Mouse (Mus musculus) cerebellum, postnatal 25 days (tissue): ENCODE data around the gene Slc2a3.
"Not testable (repeated sequence)": the region's sequence is repeated elsewhere in the genome, so short reads cannot be mapped to it uniquely, and the experiment has no call there.

Experiments
- DNase-seq, 2 experiments: peaks; one replicate each; pipeline ENCODE4 v3.0.0; 2021; ENCODE audit warnings: mixed read lengths in 2 of 2

The Slc2a3 gene

DNA sequence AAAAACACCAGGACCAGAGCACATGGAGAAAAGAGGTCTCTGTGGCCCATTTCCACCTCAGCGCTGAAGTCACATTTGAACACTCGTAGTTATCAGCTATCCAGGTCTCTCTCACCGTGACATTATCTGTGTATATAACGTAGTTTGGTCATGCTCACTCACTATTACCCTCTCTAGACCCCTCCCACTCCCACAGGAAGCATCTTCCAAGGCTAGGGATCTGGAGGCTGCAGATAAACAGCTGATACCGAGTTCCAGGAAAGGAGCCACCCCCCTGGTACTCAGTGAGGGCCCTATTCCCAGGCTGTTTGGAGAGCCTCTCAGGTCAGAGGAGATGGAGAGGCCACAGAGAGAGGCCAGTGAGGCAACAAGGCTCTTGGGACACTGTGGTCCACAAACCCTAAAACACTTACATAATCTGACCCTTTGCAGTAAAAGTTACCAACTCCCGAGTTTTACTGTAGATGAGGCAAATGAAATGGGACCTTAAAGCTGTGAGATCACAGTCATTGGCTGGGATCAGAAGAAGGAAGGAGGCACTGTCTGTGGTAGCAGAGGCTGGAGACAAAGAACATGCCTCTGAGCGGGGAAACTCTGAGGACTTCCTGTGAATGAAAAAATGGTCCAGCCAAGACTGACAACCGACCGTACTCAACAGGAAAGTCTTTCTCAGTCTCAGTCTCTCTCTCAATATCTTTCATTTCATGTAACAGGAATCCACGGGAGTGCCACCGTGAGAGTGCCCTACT lies 38.3 kb downstream of the Slc2a3 start:
- DNase-seq: no peak

GRCm38 (mm10) chr6:122762480-122762879 lies 39.0 kb downstream of the Slc2a3 start:
- no peak for DNase-seq

DNA sequence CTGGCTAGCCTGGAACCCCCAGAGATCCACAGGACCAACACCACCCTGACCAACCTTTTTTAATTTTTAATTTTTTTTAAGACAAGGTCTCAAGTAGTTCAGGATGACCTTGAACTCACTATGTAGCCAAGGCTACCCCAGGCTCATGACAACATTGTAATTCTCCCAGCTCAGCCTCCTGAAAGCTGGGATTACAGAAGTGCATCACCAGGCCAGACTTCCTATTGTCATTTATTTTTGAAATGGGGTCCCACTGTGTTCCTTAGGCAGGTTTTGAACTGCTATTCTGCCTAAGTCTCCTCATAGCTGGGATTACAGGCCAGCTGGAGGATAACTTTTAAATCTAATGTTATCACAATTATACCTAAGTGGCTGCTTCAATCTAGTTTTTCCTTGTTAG lies 39.5 kb downstream of the Slc2a3 start:
- no peak for DNase-seq

GRCm38 (mm10) chr6:122761011-122761599 lies 40.3 kb downstream of the Slc2a3 start:
- peak; percentile 88 to 91 for DNase-seq

GRCm38 (mm10) chr6:122758732-122759131 lies 42.7 kb downstream of the Slc2a3 start:
- DNase-seq: no peak

- no peak for DNase-seq
Observed at GRCm38 (mm10) chr6:122755913-122756312, 45.5 kb downstream of the Slc2a3 start.

DNA sequence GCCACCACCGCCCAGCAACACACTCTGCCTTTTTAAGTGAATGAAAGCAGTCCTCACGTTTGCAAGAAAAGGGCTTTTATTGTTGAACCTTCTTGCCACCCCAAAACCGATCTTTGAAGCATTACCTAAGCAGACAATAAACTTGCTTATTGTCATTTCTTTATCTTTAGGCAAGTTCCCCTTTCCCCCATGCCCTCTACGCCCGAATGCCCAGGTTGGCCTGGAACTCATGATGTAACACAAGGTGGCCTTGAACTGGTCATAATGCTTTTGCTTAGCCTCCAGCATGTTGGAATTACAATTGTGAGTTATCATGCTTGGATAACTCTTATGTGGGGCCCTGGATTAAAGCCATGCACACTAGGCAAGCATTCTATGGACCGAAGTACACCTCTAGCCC lies 50.9 kb downstream of the Slc2a3 start:
- DNase-seq: no peak

DNA sequence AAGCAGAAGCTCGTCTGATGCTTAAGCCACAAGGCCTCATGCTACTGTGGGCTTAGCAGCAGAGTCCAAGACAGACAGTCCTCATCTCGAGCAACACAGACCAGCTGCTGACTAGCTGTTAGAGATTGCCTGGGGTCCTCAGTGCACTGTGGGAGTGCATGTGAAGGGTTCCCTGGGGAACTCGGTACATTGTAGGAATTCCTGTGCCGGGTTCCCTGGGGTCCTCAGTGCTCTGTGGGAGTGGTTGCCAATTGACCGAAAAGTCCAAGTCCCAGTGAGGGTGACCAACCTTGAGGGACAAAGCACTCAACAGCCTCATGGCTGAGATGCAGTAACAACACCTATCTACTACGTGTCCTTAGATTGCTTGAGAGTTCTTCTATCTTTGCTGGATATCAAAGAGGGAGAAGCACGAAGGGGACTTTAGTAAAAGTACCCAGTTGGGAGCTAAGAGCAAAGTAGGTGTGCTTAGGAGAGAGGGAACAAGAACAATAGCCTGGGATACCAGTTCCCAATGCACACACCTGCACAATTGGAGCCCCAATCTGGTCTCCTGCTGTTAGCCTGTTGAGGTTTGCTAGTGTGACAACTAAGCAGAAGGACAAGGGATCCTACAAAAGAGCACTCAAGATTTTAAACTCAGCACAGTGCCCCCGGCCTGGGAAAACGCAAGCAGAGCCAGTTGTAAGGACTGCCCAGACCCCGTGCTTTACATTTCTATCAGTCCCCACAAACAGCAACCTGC lies 56.8 kb downstream of the Slc2a3 start:
- DNase-seq: no peak

DNA sequence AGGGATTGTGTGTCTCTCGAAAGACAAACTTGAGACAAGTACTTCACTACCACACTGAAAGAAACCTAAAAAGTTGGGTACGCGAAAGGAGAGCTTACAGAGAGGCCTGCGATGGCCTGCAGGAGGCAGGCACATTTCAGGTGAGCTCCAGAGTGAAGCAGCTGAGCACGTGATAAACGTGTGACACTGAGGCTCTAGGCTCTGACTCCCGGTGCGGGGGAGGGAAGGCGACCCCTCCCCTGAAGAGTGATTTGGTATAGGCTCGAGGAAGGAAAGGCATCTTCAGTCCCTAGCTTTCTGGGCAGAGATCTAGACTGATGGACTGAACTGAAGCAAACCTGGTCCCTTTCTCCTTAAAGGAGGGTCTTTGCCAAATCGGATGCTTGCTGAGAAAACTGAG lies 58.1 kb downstream of the Slc2a3 start:
- peak; percentile 44 to 50 for DNase-seq

GRCm38 (mm10) chr6:122742228-122742899 lies 59.1 kb downstream of the Slc2a3 start:
- DNase-seq: peak; percentile 78

DNA sequence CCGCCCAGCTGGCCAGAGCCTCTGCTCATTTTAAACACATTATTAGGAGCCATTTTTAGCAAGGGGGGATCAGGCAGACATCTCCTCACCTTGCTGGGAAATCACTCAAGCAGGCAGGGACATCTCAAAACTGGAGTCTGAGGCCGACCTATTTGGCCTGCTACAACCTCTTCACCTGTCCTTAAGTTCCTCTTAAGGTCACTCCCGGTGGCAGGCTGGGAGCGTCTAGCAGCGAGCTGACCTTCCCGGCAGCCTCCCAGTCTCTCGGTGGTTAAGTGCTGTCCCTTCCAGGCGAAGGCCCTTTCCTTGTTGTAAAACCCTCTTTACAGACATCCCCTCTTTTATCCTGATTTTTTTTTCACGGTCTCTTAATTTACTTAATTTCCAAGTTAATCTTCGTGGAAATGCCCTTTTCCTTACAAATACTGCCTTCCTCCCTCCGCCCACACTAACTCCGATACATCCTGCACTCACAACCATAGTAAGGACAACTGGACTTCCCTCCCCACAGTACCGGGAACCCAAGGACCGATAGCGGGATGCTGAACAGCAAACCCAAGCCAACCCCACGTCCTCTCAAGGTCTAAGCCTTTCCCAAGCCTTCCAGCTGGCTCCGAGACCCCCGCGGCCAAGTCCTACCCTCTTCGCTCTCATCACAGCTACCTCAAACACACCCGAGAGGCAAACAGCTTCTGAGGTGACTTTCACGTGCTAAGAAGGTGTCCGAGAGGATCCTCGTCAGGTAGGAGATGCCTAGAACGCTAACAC lies 59.8 kb downstream of the Slc2a3 start:
- DNase-seq: peak; percentile 60 to 66

GRCm38 (mm10) chr6:122739952-122740351 lies 61.5 kb downstream of the Slc2a3 start:
- peak; percentile 82 to 88 for DNase-seq

GRCm38 (mm10) chr6:122719942-122720341 lies 81.5 kb downstream of the Slc2a3 start:
- DNase-seq: peak; percentile 64 to 80

DNA sequence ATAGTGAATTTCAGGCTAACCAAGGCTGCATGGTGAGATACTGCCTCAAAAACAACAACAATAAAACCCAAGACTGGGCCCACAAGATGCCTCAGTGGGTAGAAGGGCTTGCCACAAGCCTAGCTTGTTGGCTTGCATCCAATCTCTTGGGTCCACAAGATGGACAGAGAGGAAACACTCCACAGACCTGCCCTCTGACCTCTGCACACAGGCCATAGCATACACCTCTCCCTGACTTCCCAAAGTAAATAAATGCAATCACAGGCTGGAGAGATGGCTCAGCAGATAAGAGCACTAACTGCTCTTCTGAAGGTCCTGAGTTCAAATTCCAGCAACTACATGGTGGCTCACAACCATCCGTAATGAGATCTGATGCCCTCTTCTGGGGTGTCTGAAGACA lies 83.2 kb downstream of the Slc2a3 start:
- not testable (repeated sequence) for DNase-seq

DNA sequence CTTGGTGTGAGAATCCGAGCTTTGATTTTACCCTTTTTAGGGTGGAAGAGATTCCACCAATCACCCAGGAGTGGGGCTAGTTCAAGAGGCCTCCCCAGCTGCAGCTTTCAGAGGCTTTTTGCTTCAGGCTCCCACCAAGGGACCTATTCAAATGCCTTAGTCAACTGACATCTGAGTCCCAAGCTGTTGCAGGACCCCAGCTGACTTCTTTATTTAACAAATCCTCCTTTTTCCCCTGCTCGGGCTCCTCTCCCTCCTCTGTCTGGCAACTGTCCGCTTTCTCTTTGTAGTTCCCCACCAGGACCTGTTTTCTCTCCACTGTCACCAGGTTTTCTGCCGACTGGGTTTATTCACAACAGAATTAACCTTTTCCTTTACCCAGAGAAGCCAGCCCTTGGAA lies 85.6 kb downstream of the Slc2a3 start:
- no peak for DNase-seq

- DNase-seq: no peak
Observed at GRCm38 (mm10) chr6:122714707-122715365, 86.6 kb downstream of the Slc2a3 start.

- DNase-seq: not testable (repeated sequence)
Observed at GRCm38 (mm10) chr6:122713116-122713515, 88.3 kb downstream of the Slc2a3 start.

- DNase-seq: no peak
Observed at GRCm38 (mm10) chr6:122711455-122711854, 90.0 kb downstream of the Slc2a3 start.

DNA sequence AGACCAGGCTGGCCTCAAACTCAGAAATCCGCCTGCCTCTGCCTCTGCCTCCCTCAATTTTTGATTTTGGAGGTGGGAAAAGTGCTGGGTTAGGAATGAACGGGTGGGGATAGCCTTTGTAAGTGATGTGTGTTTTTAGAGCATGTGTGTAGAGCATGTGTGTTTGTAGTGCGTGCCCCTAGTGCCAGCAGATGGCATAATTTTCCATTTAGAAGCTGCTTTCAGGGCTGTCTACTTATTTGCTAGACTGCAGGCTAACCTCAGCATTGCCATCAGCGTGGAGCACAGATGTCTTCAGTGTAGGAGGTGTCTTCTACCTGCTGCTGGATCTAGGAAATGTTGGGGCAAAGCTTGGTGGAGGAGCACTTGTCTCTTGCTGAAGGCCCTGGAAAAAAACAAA lies 92.6 kb downstream of the Slc2a3 start:
- no peak for DNase-seq

- DNase-seq: no peak
Observed at GRCm38 (mm10) chr6:122707036-122707800, 94.2 kb downstream of the Slc2a3 start, which contains the start of gene Nanog. TSS of gene Nanog (plus strand) at chr6:122707489.

GRCm38 (mm10) chr6:122706337-122706840 lies 95.1 kb downstream of the Slc2a3 start:
- no peak for DNase-seq
